Mouse (Mus musculus): ENCODE measurements around the gene Tmsb4x.

Tmsb4x gene

GRCm38 (mm10) chrX:167208978-167209754 is at the start of gene Tmsb4x:
Gene Tmsb4x, minus strand, starts transcription at chrX:167209315.
- CTCF ChIA-PET = interaction anchor here (0.6 to 1.1 kb wide), 4 partner anchors 11 to 226 kb away, joined by 3 to 5 read pairs (median 4); no protein-coding TSS in a partner anchor

- CTCF ChIA-PET = interaction anchor here (0.6 kb wide), 1 partner anchor 227 kb away, joined by 5 read pairs; no protein-coding TSS in a partner anchor
These were observed 32.6 kb upstream of the Tmsb4x start for GRCm38 (mm10) chrX:167241736-167242135.

- CTCF ChIA-PET = no interaction called here
These were observed 30.3 kb upstream of the Tmsb4x start for GRCm38 (mm10) chrX:167239293-167239921.

GRCm38 (mm10) chrX:167233104-167233687 is 24.1 kb upstream of the Tmsb4x start:
- CTCF ChIA-PET = interaction anchor here (0.7 kb wide), 1 partner anchor 412 kb away, joined by 5 read pairs; no protein-coding TSS in a partner anchor

- CTCF ChIA-PET = interaction anchor here (1.2 kb wide), 1 partner anchor 571 kb away, joined by 4 read pairs; no protein-coding TSS in a partner anchor
These were observed 22.0 kb upstream of the Tmsb4x start for GRCm38 (mm10) chrX:167231150-167231549.

GRCm38 (mm10) chrX:167229819-167230218 is 20.7 kb upstream of the Tmsb4x start:
- CTCF ChIA-PET = interaction anchor here (1.2 kb wide), 1 partner anchor 569 kb away, joined by 4 read pairs; no protein-coding TSS in a partner anchor

GRCm38 (mm10) chrX:167229206-167229605 is 20.1 kb upstream of the Tmsb4x start:
- CTCF ChIA-PET = interaction anchor here (0.6 kb wide), 1 partner anchor 22 kb away, joined by 3 read pairs; no protein-coding TSS in a partner anchor

- CTCF ChIA-PET = interaction anchor here (0.7 kb wide), 1 partner anchor 188 kb away, joined by 9 read pairs; no protein-coding TSS in a partner anchor
These were observed 18.6 kb upstream of the Tmsb4x start for GRCm38 (mm10) chrX:167227756-167228155.

GRCm38 (mm10) chrX:167227138-167227537 is 18.0 kb upstream of the Tmsb4x start:
- CTCF ChIA-PET = no interaction called here

GRCm38 (mm10) chrX:167226570-167226969 is 17.5 kb upstream of the Tmsb4x start:
- CTCF ChIA-PET = no interaction called here

- CTCF ChIA-PET = no interaction called here
These were observed 3.6 kb upstream of the Tmsb4x start for GRCm38 (mm10) chrX:167212707-167213106.

- CTCF ChIA-PET = interaction anchor here (0.8 kb wide), 1 partner anchor 93 kb away, joined by 4 read pairs; no protein-coding TSS in a partner anchor
These were observed 2.9 kb upstream of the Tmsb4x start for GRCm38 (mm10) chrX:167211871-167212555.

- CTCF ChIA-PET = no interaction called here
These were observed 1.2 kb upstream of the Tmsb4x start for GRCm38 (mm10) chrX:167210319-167210728.

- CTCF ChIA-PET = interaction anchor here (0.6 kb wide), 1 partner anchor 44 kb away, joined by 3 read pairs; no protein-coding TSS in a partner anchor
These were observed 713 bp upstream of the Tmsb4x start for GRCm38 (mm10) chrX:167209828-167210227.

GRCm38 (mm10) chrX:167208506-167208820 is 652 bp downstream of the Tmsb4x start:
- CTCF ChIA-PET = interaction anchor here (0.6 to 1.1 kb wide), 4 partner anchors 10 to 226 kb away, joined by 4 to 5 read pairs (median 4); no protein-coding TSS in a partner anchor

- CTCF ChIA-PET = interaction anchor here (0.6 to 1.1 kb wide), 4 partner anchors 10 to 225 kb away, joined by 4 to 5 read pairs (median 4); no protein-coding TSS in a partner anchor
These were observed 1.2 kb downstream of the Tmsb4x start for GRCm38 (mm10) chrX:167207741-167208505.

- CTCF ChIA-PET = no interaction called here
These were observed 3.1 kb downstream of the Tmsb4x start for GRCm38 (mm10) chrX:167205813-167206520.

- CTCF ChIA-PET = no interaction called here
These were observed 7.8 kb downstream of the Tmsb4x start for GRCm38 (mm10) chrX:167201365-167201764.

GRCm38 (mm10) chrX:167195228-167195649 is 13.9 kb downstream of the Tmsb4x start:
- CTCF ChIA-PET = no interaction called here

GRCm38 (mm10) chrX:167186306-167186705 is 22.8 kb downstream of the Tmsb4x start:
- CTCF ChIA-PET = no interaction called here

All from spleen, embryonic (tissue).